Mouse (Mus musculus): ENCODE measurements at regions not wholly inside any gene's neighbourhood (a gene's known extent, or its start where the extent isn't known, plus 50 kb on each side); places are given as distances from the start of the nearest gene placed in this dataset.

DNA sequence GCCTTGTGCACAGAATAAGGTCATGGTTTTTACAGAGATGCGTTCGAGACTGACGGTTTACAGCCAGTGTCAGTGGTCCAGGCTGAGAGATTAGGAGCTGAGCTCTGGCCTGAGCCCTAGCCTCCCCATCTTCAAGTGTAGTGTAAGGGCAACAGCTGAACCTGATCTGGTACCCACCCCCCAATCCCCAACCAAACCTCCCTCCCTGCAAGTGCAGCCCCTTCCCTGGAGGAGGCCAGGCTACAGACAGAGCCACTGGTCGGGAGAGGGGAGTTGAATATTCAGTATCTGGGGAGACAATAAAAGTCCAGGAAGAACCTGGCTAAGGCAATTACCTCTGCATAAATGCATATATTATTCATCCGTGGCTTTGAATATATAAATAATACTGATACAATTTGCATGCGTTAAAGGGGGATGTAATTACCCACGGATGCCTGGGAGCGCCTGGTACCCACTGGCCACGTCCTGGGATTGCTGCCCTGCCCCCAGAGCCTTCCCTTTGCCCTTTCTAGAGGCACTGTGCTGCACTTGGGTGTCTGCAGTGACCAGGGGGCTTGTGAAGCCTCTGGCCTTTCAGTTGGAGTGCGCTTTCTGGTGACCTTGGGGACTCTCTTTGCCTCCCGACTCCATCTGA is 95.5 kb upstream of the Mvb12b start:
- no peak for DNase-seq (ENCODE audit: low read depth, low spot score)

DNA sequence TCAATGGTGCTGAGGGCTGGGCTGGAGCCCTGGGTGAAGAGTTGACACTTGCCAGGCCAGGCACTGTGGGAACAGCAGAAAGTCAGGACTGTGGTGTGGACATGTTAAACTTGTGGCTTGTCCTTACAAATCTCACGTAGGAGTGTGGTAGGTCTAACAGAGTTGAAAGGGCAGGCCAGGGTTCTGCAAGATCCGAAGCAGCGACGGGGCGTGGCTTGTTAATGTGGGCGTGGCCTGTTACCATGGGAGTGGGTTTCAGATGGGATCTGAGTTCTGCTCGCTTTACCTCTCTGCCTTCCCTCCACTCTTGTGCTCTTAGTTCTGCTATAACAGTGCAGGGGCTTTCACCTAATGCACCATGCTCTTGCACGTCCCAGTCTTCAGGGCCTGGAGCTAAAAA is 94.2 kb upstream of the Mvb12b start:
- DNase-seq (ENCODE audit: low read depth, low spot score) = no peak

DNA sequence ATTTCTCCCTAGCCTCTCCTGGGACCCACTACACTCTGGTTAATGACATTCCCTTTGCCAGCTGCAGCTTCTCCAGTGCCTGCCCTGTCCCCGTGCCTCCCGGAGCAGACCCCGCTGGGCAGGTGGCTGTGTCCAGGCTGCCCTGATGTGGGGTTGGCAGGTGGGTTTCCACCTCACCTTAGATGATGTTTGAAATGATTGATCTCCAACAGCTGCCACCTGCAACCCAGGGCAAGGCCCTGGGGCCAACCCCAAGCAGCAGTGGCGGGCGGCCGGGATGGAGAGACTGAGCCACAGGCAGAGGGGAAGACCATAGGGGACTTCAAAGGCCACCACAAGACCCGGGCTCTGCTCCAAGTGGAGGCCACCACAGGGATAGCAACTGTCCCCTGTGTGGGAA is 93.6 kb upstream of the Mvb12b start:
- no peak for DNase-seq (ENCODE audit: low read depth, low spot score)

DNA sequence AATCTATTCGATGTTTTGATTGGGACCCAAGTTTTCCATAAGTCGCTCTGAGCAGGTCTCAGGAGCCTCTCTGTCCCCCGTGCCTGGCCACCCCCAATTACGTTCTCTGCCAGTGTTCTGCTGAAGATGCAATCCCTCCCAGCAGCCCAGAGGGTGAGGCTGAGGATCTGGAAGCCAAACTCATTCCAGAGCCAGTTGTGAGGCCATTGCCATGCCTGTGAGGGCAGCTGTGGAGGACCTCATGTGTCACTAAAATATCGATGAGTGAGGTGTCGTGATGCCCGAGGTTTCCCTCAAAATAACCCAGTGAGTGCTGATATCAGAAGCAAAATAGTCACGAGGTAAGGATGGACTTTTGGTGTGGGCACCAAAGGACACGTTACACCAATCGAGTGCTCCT is 93.1 kb upstream of the Mvb12b start:
- no peak for DNase-seq (ENCODE audit: low read depth, low spot score)

DNA sequence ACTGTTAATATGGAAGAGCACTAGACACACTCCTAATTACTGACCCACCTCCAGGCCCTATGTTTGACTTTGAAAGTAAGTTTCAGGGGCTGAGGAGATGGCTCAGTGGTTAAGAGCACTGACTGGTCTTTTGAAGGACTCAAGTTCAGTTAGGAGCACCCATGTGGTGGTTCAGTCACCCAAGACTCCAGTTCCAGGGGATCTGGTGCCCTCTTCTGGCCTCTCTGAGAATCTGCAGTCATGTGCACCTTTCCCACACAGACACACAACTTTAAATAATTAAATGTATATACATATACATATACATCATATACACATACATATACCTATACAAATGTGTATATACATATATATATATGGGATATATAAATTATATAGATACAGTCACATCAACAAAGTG is 91.5 kb upstream of the Mvb12b start:
- no peak for DNase-seq (ENCODE audit: low read depth, low spot score)

DNA sequence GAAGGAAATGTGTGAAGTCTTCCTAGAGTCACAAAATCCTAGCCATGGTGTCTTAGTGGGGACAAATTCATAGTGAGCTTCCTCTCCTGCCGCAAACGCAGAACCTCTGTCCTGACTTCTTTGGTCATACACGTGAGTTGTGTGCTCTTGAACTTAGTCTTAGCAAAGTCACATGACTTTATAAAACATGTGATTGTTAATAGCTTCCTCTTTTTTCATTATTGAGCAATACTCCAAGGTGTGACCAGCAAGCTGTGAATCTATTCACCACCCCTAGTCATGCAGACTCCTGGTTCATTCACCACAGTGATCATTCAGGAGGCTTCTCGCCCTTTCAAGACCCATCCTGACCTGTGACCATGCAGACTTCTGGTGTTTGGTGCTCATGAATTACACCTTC is 90.8 kb upstream of the Mvb12b start:
- DNase-seq (ENCODE audit: low read depth, low spot score) = no peak

DNA sequence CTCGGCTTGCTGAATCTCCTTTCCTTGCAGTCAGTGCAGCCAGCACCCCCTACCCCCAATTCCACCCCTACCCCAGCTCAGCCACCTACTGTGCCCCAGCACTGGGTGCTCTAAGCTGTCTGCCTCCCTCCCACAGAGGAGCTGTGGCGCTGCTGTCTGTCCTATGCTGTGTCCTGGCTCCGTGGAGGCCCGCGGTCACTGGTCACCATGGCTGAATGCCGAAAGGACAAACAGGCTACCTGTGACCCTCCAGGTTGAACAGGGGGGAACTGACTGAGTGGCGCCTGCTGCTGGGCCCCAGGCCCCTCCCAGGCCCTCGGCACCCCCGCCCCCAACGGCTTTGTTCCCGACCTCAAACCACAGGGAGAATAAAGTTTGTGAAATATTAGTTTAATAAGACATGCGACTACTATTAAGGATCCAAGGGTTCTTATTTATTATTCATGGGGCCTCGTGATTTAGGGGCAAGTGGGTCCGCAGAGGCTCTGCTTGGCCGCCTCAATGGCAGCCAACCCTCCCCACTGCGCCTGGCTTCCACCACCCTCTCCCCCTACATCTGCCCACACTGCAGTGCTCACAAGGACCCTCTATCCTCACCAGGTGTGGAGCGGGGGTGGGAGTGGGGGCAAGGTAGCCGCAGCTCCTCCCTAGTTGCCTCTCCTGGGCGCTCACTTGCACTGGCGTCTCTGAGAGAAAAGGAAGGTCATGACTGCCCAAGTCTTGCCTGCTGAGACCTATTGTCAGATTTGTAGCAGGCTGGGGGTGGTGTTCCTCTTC is 90.0 kb upstream of the Mvb12b start:
- no peak for DNase-seq (ENCODE audit: low read depth, low spot score)

DNA sequence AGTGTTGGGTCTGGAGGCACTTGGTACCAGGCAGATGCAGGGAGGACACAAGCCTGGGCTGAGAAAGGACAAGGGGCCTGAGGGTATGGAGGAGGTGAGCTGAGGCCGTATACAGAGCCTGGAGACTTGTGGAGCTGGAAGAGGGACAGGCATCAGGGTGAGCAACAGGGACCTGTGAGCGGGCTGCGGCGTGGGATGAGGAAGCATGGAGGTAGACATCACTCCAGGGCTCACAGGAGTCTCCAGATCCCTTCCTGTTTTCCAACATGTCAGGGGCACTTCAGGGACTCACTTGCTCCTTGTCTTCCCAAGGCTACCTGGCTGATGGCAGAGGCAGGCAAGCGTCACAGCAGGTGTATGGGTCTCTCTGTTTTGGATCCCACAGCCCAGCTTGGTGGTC is 89.4 kb upstream of the Mvb12b start:
- DNase-seq (ENCODE audit: low read depth, low spot score) = no peak

DNA sequence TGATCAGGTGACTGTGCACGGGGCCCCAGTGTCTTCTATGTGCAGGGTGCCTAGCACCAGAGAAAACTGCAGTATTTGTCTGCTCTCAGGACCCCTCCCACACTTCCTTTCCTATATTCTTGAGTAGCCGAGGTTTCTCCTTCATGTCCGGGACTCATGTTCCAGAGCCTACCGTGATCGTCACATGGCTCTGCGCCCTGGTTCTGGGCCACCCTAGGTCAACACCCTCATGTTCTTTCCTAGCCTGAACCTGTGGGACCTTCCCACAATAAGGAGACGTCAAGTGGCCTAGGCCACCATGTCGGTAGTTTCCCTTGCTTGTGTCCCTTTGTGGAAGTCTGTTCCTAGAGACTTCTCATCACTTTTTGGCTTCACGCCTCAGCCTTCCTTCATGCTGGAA is 88.4 kb upstream of the Mvb12b start:
- DNase-seq (ENCODE audit: low read depth, low spot score) = no peak

DNA sequence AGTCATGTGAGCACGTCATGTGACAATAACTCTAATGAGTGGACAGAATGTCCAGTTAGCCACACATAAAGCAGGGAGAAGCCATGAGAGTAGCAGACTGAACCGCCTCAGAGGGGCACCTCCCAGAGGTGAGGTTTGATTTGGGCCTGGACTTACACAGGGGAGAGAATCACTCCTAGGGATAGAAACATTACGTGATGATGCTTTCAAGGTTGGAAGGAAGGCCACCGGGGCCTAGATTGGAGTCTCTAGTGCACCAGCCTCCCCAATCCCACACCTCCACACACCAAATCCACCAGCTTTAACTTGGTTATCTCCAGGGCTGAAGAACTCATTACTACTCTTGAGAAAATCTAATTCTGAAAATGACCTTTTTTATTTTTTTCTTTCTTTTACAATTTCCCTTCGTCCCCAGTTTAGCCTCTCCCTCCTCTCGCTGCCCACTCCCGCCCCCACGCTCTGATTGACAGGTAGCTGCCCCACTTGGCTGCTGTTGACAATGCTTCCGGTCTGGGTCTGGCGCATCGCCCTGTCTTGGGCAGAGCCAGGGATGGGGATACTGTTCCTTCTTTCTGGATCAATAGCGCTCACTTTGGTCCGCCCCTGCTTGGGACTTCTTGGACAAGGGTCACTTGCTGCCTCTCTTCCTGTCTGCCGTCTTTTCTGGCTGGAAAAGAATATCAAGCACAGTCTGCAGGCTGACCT is 87.8 kb upstream of the Mvb12b start:
- no peak for DNase-seq (ENCODE audit: low read depth, low spot score)

DNA sequence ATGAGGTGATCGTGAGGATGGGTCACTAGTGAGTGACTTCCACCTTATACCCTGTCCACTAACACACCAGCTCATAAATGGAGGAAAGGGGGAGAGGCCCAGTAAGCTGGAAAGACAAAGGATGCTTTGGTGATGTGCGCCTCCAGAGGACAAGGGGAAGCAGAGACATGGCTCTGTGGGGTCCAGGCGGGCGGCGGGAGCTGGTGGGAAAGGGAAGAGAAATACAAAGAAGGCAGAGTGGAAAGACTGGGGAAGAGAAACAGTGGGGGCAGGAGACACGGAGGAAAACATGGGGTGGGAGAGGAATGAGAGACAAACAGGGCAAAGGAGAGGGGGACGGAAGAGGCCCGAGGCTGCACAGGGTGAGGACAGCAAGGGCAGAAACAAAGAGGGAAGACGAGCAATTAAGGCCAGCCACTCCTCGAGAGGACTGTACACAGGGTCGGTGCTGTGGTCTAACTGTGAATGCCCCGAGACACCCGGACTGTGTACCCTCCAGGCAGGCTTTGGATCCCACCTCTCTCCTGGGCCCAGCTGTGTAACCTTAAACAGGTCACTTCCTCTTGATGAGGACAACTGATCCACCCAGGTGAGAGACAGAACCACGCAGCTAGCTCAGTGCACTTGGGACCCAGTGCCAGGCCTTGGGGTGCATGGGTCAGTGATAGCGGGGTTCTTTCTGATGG is 87.1 kb upstream of the Mvb12b start:
- DNase-seq (ENCODE audit: low read depth, low spot score) = no peak

DNA sequence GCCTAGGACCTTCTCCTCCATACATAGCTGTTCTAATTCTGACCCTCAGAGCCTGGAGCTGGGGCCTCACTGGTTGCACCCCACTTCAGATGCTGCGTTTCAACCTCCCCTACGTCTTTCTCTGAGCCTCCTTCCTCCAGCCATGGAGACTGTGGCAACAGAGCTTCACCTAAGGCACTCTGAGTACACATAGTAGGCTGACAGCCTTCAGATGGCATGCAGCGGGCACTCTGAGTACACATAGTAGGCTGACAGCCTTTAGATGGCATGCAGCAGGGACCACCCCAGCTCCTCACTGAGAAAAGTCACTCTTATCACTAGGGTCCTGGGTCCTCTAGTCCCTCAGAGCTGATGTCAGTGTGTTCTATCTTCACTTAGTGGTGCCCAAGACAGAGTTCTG is 86.3 kb upstream of the Mvb12b start:
- DNase-seq (ENCODE audit: low read depth, low spot score) = no peak

DNA sequence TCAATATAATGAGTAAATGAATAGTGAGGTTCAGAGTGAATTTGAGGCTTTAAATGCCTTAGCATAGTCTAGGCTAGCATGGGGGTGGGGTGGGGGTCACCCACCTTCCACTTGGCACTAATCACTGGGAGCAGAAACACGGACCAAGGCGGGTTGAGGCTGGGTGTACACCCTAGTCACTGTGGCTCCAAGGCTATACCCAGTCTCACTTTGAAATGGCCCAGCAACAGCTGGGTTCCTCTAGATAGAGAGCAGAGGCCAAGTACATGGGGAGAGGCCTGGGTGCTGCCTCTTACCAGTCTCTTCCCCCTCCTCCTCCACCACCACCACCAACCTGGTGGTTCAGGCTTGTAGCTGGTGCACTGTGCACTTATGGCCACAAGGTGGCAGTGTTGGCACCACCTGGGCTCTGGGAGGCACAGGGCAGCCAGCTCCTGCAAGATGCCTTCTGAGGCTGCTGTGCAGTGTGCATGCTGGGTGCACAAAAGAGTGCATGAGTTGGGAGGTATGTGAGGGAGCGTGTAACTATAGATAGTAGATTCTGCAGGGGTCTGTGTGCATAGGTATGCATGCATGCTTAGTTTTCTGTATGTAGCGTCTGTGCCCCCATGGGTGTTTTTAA is 85.6 kb upstream of the Mvb12b start:
- peak; percentile 44 for DNase-seq (ENCODE audit: low read depth, low spot score)

DNA sequence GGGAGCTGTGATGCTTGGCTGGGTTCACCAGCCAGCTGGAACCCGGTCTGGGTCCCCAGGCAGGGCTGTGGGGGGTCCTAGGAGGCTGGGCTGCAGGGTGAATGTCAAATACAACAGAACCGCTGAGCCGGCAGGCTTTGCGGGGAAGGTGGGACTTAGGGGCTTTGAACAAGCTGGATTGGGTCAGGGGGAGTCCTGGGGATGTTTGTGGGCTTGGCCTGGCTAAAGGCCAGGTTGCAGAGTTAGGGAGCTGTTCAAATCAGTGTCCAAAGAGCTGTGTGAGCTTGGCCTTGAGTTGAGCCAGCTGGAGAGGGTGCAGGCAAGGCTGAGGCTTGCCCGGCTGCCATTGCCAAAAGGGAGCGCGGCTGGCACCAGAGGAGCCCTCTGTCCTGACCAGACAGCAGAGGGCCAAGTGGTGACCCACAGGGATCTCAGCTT is 79.3 kb upstream of the Mvb12b start:
- no peak for DNase-seq (ENCODE audit: low read depth, low spot score)

DNA sequence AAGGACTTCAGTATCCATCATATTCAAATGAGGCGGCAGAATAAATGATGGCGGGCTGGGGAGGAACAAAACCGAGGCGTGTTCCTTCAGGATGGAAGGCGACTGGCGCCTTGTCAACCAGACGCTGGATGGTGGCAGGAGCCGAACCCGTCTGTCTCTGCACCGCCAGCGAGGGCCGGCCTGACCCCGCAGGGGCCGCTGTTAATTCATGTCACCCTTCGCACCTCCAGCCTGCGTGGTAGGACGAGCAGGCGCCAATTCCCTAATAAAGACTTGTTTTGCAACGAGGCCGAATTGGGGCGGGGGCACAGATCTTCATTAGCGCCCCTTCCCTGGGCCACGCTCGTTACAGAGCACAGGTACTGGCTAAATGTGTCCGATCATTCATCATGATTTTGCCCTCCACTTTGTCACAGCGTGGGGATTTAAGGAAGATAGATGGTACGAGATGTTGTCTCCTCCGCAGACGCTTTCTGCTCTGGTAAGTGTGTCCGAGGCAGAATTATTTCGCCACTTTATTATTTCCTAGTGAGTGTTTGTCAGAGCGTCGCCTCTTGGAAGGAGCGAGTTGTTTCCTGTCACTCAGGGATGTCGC is 78.7 kb upstream of the Mvb12b start:
- DNase-seq (ENCODE audit: low read depth, low spot score) = no peak

DNA sequence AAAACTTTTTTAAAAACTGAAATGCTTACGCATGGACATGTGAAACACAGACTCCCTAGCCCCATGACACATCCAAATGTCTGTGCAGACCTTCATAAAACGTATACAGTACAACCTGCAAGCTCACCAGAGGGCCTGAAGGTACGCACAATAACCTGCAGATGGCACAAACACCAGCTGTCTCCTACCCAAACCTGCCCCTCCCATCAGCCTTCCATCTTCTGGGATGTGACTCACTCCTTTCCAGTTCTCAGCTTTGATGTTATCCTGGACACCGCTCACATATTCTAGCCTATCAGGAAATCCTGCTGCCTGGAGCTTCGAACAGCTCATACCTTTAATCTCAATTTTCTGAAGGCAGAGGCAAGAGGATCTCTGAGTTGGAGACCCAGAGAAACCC is 76.3 kb upstream of the Mvb12b start:
- no peak for DNase-seq (ENCODE audit: low read depth, low spot score)

DNA sequence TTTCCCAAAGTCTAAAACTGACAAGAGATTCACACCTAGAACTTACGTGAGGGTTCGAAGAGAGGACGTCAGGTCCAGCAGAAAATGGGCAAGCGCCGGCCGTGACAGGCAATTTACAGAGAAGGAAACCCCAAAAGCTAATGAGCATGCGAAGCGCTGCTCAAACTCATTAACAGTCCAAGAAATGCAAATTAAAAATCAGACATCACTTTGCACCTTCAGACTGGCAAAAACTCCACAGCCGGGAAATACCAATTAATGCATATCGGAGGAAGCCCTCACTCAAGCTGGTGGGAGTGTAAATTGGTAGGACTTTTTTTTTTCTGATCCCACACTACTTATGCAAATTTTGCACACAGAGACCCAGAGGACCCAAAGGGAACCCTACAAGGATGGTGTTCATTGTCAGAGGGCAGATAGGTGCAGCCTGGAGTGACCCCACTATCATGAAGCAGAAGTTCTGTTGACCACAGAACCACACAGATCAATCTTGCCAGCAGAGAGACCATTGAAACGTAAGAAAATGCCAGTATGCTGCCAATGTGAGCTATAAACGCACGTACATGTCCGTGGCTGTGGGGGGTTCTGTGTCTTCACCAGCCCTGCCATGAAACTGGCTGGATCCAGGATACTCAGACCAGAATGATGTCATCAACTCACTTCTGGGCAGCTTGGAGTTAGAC is 74.8 kb upstream of the Mvb12b start:
- no peak for DNase-seq (ENCODE audit: low read depth, low spot score)

DNA sequence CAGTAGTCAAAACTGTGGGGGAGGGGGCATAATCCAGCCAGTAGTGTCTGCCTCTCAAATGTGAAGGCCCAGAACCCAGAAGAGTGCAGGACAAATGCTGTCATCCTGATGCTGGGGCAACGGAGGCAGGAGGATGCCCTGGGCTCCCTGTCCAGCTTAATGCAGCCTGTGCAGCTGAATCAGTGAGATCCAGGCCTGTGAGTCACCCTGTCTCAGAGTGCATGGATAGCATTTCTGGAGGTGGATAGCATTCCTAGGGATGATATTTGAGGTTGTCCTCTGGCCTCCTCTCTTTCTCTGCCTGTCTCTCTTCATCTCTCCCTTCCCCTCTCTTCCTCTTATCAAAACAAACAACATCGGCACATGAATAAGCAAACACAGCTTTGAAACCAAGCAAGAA is 73.8 kb upstream of the Mvb12b start:
- no peak for DNase-seq (ENCODE audit: low read depth, low spot score)

DNA sequence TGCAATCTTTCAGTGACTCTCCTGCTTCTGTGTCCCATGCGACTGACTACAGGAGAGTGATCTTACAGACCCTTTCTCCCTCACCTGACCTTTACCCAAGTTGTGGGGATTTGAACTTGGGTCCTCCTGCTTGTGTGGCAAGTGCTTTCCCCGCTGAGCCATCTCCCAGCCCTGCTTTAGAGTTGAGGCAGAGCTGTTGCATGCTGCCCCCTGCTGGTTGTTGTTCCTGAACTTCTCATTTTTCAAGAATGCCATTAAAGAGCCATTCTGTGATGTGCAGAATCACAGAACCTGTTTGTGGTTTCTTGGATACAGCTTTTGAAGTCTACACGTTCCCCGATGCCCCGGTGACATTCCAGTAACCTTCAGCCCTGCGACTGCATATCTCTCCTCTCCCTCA is 70.0 kb upstream of the Mvb12b start:
- peak; percentile 31 for DNase-seq (ENCODE audit: low read depth, low spot score)

DNA sequence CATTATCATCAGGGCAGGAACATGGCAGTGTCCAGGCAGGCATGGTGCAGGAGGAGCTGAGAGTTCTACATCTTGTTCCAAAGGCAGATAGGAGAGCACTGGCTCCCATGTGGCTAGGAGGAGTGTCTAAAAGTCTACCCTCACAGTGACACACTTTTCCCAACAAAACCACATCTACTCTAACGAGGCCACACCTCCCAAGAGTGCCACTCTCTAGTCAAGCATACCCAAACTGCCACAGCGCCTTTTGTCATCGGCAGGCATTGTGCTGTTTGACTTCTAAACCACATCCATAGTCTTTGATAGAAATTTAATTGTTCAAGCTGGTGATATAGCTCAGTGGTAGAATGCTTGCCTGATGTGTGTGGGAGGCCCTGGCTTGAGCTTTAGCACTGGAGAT is 56.6 kb upstream of the Mvb12b start:
- DNase-seq (ENCODE audit: low read depth, low spot score) = no peak

DNA sequence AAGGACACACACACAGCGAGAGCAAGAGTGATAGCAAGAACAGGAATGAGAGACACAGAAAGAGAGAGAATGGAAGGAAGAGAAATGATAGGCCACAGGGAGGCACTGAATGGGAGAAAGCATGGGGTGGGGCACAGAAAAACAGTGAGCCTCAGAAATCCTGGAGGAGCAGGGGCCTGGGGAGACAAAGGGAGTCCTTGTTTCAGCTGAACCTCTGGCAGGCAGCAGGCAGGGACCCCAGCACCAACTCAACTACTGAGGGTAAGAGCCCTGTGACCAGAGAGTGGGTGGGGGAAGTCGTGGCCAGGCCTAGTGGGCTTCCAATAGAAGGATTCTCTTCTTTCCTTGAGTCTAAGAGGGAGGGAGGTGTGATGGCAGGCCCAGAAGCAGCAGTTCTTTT is 54.3 kb upstream of the Mvb12b start:
- DNase-seq (ENCODE audit: low read depth, low spot score) = no peak
